Mouse (Mus musculus): ENCODE measurements at regions not wholly inside any gene's neighbourhood (a gene's known extent, or its start where the extent isn't known, plus 50 kb on each side); places are given as distances from the start of the nearest gene placed in this dataset.
"Not testable (repeated sequence)": the region's sequence is repeated elsewhere in the genome, so short reads cannot be mapped to it uniquely, and the experiment has no call there.

- no peak for ATAC-seq (replicated peaks; ENCODE audit: low FRiP score, low TSS enrichment, poor library complexity, severe bottlenecking)
Measured at GRCm38 (mm10) chr12:27984261-27984841, 567.8 kb downstream of the Dcdc2c start.

GRCm38 (mm10) chr12:27978257-27978931 is 573.8 kb downstream of the Dcdc2c start:
- ATAC-seq (replicated peaks; ENCODE audit: low FRiP score, low TSS enrichment, poor library complexity, severe bottlenecking), result no peak

GRCm38 (mm10) chr12:27977548-27978256 is 574.5 kb downstream of the Dcdc2c start:
- no peak for ATAC-seq (replicated peaks; ENCODE audit: low FRiP score, low TSS enrichment, poor library complexity, severe bottlenecking)

GRCm38 (mm10) chr12:27962908-27963307 is 589.3 kb downstream of the Dcdc2c start:
- ATAC-seq (replicated peaks; ENCODE audit: low FRiP score, low TSS enrichment, poor library complexity, severe bottlenecking), result no peak

- ATAC-seq (replicated peaks; ENCODE audit: low FRiP score, low TSS enrichment, poor library complexity, severe bottlenecking), result no peak
Measured at GRCm38 (mm10) chr12:27960064-27960463, 592.1 kb downstream of the Dcdc2c start.

GRCm38 (mm10) chr12:27947646-27948045 is 604.6 kb downstream of the Dcdc2c start:
- no peak for ATAC-seq (replicated peaks; ENCODE audit: low FRiP score, low TSS enrichment, poor library complexity, severe bottlenecking)

GRCm38 (mm10) chr12:27946866-27947459 is 604.6 kb upstream of the Sox11 start:
- no peak for ATAC-seq (replicated peaks; ENCODE audit: low FRiP score, low TSS enrichment, poor library complexity, severe bottlenecking)

GRCm38 (mm10) chr12:27945411-27945810 is 603.0 kb upstream of the Sox11 start:
- ATAC-seq (replicated peaks; ENCODE audit: low FRiP score, low TSS enrichment, poor library complexity, severe bottlenecking), result no peak

- ATAC-seq (replicated peaks; ENCODE audit: low FRiP score, low TSS enrichment, poor library complexity, severe bottlenecking), result no peak
Measured at GRCm38 (mm10) chr12:27941053-27941452, 598.7 kb upstream of the Sox11 start.

GRCm38 (mm10) chr12:27932382-27933140 is 590.2 kb upstream of the Sox11 start:
- no peak for ATAC-seq (replicated peaks; ENCODE audit: low FRiP score, low TSS enrichment, poor library complexity, severe bottlenecking)

GRCm38 (mm10) chr12:27928366-27928963 is 586.1 kb upstream of the Sox11 start:
- no peak for ATAC-seq (replicated peaks; ENCODE audit: low FRiP score, low TSS enrichment, poor library complexity, severe bottlenecking)

- ATAC-seq (replicated peaks; ENCODE audit: low FRiP score, low TSS enrichment, poor library complexity, severe bottlenecking), result no peak
Measured at GRCm38 (mm10) chr12:27926730-27927129, 584.4 kb upstream of the Sox11 start.

GRCm38 (mm10) chr12:27920607-27921006 is 578.2 kb upstream of the Sox11 start:
- no peak for ATAC-seq (replicated peaks; ENCODE audit: low FRiP score, low TSS enrichment, poor library complexity, severe bottlenecking)

GRCm38 (mm10) chr12:27916401-27916920 is 574.1 kb upstream of the Sox11 start:
- no peak for ATAC-seq (replicated peaks; ENCODE audit: low FRiP score, low TSS enrichment, poor library complexity, severe bottlenecking)

GRCm38 (mm10) chr12:27909417-27910100 is 567.2 kb upstream of the Sox11 start:
- no peak for ATAC-seq (replicated peaks; ENCODE audit: low FRiP score, low TSS enrichment, poor library complexity, severe bottlenecking)

GRCm38 (mm10) chr12:27896682-27897081 is 554.3 kb upstream of the Sox11 start:
- ATAC-seq (replicated peaks; ENCODE audit: low FRiP score, low TSS enrichment, poor library complexity, severe bottlenecking), result not testable (repeated sequence)

- no peak for ATAC-seq (replicated peaks; ENCODE audit: low FRiP score, low TSS enrichment, poor library complexity, severe bottlenecking)
Measured at GRCm38 (mm10) chr12:27881720-27882119, 539.3 kb upstream of the Sox11 start.

GRCm38 (mm10) chr12:27866421-27866820 is 524.0 kb upstream of the Sox11 start:
- no peak for ATAC-seq (replicated peaks; ENCODE audit: low FRiP score, low TSS enrichment, poor library complexity, severe bottlenecking)

GRCm38 (mm10) chr12:27849537-27849936 is 507.2 kb upstream of the Sox11 start:
- ATAC-seq (replicated peaks; ENCODE audit: low FRiP score, low TSS enrichment, poor library complexity, severe bottlenecking), result no peak
